Mouse (Mus musculus) frontal cortex, postnatal 14 days (tissue): ENCODE results near the gene Gm26920.

Experiments
- DNase-seq, 2 experiments: peaks; one replicate each; pipeline ENCODE4 v3.0.0; 2022; ENCODE audit warnings: low spot score in 2 of 2

Gene Gm26920

DNA sequence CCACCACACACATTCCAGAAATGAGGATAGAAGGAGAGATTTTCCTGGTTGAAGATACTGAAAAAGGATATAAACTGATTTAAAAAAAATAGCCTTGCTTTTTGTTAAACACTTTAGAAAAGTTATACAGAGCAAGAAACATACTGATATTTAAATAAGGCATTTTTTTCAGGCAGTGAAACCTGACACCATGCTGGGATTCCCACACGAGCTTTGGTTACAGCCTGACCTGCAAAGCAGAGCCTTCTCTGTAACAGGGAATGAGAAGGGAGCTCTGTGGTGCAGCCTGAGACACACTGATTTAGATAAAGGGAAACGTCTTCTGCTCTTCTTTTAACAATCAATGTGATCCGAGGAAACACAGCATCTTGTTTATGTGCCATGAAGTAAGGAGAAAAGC lies 36.6 kb downstream of the Gm26920 start:
- no peak for DNase-seq

DNA sequence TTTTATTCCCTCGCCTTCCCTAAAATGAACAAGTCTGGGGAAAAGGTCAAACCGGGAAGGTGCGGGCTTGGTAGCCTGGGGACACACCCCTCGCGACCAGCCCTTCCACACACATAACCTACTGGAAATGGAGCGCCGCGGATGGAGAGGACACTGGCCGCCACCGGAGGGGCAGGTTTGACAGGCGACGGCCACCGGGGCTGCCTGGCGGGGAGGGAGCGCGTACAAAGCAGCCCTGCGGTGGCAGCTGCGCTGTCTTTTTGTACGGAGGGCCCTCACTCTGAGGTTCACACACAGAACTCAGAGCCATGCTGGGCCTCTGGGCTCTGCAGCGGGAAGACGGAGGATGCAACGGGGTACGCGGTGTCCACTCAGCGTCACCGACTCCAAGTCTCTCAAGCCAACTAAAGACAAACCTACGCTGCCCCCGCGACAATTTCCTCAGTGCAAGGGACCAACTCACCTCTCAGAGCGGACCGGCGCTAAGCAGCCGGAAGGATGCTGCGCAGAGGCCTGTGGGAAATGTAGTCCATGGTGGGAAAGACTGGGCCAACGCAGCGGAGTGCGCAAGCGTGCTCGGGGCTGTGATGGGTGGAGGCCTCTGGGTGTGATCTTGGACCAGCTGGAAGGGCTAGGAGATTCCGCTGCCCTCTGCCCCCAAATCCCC lies 39.2 kb downstream of the Gm26920 start, which contains the start of gene Zfp14:
Gene Zfp14 (minus strand): TSS at position 499 of the 667 bp plus-strand sequence.
- DNase-seq, result peak; percentile 82 to 83

DNA sequence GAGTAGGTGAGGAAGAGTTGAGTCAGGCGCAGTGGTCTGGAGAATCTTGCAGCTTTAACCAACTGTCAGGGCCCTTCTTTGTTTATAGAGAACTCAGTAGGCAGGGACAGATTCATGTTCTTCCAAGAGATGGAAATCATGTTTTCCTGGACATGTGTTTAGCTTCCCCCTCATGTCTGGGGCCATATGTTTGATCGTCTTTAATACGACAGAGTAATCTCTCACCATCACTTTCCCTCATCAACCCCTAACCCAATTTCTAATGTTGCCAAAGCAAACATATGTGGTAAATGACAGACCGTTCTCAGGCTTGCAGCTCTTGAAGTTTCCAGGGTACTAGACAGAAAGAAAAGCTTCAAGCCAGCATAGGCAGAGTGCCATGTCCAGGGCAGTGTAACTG lies 42.1 kb downstream of the Gm26920 start:
- DNase-seq, result no peak

DNA sequence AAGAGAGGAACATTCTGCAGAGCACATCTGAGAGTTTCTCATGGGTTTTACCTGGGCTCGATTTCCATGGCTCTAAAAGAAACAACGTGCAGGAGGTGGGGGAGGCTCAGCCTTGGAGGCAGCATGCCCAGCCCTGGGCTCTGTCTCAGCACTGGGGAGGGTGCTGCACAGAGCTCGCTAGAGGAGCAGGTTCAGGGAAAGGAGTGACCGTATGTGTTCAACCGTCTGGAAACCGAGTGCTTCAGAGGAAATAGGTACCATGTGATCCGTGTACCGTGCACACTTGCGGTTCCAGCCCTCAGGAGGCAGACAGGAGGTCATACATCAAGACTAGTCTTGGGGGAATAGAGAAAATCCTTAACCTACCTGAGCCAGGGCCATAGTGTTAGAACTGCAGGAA lies 45.9 kb downstream of the Gm26920 start:
- no peak for DNase-seq

DNA sequence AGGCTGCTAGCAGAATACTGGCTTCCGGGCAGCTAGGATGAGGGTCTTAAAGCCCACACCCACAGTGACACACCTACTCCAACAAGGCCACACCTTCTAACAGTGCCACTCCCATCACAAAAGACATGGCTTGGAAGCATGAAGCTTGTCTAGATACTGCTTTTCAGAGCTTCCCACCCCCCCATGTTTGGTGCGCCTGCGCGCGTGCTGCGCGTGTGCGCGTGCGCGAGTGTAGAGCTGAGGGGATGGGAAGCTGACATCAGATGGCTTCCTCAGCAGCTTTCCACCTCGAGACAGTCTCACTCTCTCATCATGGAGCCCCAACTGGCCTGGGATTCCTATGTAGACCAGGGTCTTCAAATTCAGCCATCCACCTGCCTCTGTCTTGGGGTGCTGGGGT lies 55.9 kb downstream of the Gm26920 start:
- no peak for DNase-seq

DNA sequence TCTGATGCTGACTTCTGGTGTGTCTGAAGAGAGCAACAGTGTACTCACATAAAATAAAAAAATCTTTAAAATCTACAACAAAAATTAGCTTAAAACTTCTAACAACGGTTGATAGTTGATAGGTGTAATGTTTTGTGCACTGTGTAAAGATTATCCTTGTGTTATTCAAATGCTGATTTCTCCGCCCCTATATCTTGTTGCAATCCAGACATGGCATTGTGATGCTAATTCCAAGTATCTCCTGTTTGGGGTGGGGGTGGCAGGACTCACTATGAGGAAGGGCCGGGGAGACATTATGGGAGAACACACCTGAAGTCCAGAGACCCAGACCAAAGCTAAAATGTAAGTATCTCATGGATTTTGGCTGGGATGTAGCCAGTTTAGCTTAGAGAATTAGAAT lies 58.8 kb downstream of the Gm26920 start:
- no peak for DNase-seq

DNA sequence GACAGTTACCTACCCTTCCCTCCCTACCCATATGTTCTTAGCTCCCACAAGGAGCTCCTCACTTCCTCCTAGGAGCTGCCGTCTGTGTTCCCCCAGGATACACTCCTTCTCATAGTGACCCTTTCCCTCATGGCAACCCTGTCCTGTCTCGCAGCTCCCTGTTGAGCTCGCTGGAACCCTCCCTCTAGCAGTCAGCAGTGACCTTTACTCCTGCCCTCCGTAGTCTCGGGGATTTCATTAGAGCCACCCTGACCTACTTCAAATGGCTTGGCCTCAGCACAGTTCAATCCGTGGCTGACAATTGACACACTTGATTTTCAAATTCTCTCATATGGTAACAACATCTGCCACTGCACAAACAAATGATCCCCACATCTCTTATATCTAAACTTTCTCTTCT lies 59.5 kb downstream of the Gm26920 start:
- no peak for DNase-seq

DNA sequence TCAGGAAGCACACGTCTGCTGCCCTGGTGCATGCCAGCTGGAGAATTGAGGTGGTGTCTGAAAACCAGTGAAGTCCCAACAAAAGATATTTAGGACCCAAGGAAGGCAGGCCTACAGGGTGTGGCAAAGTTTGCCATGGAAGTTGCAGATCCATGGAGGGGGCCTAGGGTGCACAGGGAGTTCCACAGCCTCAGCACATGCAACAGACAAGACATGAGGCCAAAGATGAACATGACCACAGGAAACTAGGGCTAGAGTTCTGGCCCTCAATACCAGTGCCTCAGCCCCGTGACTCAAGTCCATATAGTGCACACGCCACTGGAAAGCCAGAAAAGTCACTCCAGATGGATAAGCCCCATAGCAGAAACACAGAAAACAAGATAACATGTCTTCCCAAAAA lies 61.6 kb downstream of the Gm26920 start:
- no peak for DNase-seq

DNA sequence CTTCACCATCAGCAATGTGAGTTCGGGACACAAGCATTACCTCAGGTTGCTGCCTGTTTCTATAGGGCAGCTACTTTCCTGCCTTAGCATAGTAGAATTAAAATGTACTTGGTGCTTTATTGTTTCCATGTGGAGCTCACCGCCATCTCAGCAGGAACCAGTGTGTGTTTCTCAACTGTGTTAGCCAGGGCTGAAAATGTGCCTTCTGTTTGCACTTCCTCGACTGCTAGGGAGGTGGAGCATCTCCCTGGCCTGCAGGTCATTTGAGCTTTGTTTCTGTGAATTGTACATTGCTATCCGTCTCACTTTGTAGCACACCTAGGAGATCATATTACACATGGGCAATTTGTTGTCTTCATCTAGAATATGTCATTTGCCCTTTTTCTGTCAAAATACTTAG lies 62.9 kb downstream of the Gm26920 start:
- DNase-seq, result no peak

DNA sequence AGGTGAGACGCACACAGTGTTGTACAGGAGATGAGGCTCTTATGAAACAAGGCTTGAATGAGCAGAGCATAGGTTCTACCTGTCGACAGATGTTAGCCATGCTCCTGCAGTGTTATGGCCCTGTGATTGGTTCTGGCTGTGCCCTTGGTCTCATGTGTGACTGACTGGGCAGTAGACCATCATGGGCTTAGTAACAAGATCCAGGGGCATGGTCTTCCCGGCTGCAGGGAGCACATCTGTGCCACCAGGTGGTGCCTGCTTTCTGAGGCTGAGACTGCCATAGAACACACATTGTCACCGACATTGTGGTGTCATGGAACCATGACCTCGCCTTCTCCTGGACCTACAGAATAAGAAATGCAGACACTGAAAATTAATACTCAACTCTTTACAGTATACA lies 64.9 kb downstream of the Gm26920 start:
- no peak for DNase-seq

DNA sequence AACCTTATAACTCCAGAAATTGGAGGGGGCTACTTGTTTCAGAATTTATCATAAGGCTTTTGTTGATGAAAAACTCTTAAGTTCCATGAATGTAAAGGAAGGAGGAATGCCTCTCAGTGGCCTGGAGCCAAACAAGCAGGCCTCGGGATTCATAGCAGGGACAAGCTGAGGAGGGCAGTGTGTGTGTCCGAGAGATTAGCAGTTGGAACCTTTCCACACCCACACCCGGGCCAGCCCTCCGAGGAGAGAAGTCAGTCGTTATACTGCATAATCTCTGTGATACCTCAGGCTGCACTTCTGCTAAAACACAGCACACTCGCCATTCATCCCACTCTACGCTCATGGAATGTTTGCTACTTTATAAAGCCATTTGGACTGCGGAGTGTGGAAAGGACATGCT lies 66.4 kb downstream of the Gm26920 start:
- no peak for DNase-seq

DNA sequence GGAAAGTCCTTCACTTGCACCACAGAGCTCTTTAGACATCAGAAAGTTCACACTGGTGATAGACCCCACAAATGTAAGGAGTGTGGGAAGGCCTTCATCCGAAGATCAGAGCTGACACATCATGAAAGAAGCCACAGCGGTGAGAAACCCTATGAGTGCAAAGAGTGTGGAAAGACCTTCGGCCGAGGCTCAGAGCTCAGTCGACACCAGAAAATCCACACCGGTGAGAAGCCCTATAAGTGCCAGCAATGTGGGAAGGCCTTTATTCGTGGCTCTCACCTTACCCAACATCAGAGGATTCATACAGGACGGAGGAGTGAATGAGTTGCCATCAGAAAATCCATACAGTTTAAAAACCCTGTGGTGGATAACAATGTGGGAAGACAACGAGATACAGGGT lies 66.9 kb downstream of the Gm26920 start:
- no peak for DNase-seq

DNA sequence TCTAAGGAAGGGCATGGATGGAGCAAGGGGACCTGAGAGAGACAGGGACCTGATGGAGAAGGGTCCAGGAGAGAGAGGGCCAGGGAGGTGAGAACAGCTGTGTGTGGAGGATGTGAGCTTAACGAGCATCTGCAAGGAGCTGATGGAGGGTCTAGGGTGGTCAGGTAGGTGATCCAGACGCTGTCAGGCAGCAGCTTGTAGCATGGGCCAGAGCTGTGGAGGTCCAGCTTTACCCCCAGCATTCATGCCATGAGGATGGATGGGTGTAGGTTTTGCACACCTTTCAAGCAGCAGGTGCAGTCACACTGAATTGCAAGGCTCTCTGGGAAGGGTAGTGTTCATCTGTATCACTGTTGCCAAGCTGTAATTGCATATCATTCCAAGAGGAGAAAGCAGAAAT lies 70.7 kb downstream of the Gm26920 start:
- DNase-seq, result no peak

DNA sequence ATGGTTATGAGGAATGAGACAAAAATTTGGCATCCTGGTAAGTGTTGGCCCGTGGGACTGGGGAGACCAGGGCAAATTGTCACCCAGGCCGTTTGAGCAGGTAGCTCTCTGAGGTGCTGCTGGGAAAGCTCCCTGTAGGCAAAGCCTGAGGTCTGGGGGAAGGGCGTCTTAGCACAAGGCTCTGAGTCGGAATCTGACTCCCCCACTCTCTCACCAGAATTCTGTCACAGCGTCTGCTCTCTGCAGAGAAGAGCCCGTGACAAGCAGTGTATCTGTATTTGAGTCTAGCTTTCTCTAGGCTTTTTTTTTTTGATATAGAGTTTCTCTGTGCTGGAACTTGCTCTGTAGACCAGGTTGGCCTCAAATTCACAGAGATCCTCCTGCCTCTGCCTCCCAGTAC lies 73.0 kb downstream of the Gm26920 start:
- DNase-seq, result no peak

DNA sequence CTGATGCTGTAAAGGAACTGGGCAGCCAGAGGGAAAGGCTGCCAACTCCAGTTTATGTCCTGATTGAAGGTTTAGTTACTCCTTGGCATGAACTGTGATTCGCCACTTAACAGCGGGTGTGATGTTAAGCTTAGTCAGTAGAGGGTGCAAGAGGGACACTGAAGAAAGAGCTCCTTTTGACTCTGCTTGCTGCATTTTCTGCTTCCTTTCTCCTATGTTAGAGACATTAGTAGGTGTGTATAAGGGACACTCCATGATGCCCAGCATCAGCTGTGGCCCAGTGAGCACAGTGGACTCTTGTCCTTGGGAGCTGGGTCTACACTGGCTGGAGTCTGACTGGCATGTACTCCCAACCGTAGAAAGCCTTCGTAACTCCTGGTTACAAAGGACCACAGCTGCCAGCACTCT lies 77.2 kb downstream of the Gm26920 start:
- DNase-seq, result peak in 1 of 2 experiments; percentile 50

DNA sequence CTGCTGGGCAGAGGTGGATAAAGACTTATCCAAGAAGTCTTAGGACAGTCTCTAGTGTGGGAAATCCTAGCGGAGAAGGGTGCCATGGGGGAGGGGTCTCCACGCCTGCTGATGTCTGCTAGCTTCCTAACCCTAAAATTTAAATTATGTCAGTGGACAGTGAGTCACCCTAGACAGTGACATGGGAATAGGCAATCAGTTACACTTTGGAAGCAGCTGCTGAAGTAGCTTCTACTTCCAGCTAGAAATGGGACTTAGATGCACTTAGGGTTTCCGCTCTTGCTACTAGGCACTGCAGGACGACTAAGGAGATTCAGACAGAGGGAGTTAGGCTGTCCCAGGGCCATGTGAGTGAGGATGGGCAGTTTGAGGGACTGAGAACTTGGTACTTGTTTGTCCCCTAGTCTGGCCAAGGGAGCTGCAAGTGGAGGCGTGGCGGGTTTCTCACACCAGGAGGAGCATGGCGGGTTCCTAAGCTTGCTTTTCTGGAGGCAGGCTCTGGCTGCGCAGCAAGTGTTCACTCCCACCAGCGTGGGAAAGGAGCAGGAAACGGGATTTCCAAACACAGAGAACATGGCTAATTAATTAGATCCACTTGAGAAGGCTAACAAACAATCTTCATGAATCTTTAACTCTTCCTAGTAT lies 79.5 kb downstream of the Gm26920 start:
- DNase-seq, result no peak

DNA sequence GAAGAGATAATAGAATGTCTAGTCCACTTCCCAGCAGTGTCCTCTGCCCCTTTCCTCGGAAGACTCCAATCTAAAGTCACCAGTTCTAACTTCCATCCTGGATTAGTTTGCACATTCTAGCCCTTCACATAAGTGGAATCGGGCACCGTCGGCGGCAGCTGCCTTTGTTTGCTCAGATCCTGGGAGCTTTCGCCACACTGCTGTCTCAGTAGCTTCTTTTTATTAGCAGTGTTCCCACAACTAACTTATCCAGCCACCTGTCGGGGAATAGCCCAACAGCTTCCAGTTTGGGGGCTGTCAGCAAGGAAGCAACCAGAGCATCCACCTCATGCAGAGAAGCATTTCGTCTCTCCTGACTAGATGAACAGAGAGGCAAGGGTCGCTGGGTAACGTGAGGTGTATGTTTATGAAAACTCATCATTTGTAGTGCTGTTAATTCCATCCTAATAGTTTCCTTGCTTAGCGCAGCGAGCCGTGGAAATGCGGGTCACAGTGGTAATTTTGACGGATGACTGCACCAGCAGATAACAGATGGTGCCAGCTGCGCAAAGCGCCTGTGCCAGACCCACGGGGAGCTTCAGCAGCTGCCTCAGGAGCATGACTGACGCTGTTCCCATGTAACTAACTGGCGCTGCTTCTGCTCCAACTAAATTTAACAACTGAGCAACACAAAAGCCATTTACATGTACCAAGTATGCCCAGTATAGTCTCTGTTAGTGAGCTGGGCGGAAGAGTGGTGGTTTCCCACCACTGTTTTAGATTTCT lies 80.7 kb downstream of the Gm26920 start:
- peak; percentile 28 to 31 for DNase-seq

DNA sequence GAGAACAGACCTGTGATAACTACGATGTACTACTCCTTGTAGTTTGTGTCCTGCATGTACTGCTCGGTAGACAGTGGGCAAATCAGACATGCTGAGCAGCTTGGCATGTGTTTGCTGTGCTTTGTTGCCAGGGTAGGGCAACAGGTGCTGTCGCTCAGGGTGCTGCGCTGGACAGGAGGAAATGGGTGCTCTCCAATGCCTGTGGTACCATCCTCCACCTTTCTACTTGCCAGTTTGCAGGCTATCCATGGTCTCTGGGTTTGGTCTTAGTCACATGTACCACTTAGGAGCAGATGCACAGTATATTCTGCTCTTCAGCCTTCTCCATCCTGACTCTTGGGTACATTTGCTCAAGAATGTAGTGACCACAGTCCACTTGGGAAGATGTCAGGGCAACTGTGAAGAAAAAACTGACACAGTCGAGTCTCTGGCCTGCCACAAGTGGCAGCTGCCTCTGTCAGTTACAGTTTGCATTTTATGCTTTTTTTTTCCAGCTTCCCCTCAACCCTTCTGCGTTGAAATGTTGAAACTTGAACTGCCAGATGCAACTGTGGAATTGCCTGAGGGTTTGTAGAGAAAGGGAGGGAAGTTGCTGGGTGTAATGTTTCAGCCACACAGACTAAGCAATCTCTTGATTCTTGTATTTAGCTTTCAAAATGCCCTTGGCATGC lies 82.1 kb downstream of the Gm26920 start:
- no peak for DNase-seq

DNA sequence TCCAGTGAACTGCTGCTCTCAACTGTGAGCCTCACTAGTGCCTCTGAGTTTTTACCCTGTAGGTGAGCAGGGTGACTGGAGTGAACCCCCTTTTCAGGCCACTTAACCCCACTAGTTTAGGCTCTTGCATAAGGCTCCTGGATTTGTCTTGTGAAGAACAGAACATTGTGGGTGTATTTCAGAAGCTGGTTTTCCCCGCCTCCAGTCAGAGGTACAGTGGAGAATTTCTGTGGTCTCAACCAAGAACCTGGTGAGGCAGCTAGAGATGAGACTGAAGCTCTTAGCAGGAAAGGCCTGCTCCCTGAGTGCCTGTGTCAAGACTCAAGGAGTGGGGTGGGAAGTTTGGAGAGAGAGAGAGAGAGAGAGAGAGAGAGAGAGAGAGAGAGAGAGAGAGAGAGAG lies 82.6 kb downstream of the Gm26920 start:
- DNase-seq, result no peak
